Mouse (Mus musculus): ENCODE measurements at regions not wholly inside any gene's neighbourhood (a gene's known extent, or its start where the extent isn't known, plus 50 kb on each side); places are given as distances from the start of the nearest gene placed in this dataset.

DNA sequence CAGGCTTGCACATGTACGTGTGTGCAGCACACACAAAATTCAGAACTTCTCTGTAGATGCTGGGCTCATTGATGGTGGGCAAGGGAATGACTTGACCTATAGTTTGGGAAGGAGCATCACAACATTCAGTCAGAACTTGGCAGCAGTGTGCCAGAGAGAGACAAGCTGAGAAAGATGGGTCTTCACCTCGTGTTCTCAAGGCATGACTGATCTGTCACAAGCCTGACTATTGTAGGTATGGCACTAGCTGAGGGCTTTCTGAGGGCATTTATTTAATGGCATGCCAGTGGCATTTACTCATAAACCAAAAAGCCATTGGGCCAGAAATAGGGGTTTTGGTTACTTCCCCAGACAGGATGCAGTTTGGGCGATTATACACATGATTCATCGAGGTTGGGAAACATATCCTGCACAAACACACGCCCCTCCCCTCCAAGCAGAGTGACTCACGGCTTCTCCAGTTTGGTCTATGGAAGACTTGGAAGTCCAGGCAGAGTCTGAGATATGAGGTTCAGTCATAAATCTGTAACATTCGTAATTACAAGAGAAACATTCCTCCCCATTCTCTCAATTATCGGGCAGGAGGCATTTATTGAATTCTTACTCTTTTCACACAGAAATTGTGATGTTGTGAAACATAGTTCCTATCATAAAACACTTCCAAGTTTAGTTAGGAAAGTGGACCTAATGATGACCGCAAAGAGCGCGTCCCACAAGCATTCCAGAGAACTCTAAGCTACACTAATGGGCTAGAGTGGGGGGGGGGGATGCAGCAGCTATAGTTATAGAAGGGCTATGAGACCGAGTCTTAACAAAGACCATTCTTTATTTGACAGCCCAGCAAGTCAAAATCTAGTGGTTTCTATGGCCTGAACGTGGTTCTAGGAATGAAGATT is 318.6 kb upstream of the Ubash3b start:
- TF ChIP-seq CTCF (conservative IDR thresholded peaks at IDR 0.05; ENCODE audit: insufficient read depth, insufficient read length, low read depth, low read length) = no peak
- TF ChIP-seq POLR2A (IDR thresholded peaks at IDR 0.05; ENCODE audit: low read depth, low read length) = no peak
